Mouse (Mus musculus) heart, embryonic 15.5 days (tissue): ENCODE measurements around the gene 1700056E22Rik. TPM values are rescaled to one million over a fixed set of nuclear protein-coding genes. Genes with fewer than 3 reads are reported as not detected.

Experiments
- ATAC-seq: fragments of 200-750 bp; cut with Nextera tagmentation; replicated peaks from 2 replicates; pipeline ENCODE4 v1.8.0; 2017; ENCODE audit warnings: low read depth, moderate TSS enrichment; ENCODE audit not compliant: insufficient number of reproducible peaks, insufficient read depth, low FRiP score
- H3K27ac ChIP-seq: fragments of 300-500 bp; sonication (generic); 2 replicates; pipeline ENCODE4 v1.5.1; 2015; ENCODE audit warnings: mild to moderate bottlenecking, inconsistent platforms
- H3K27me3 ChIP-seq: fragments of 300-500 bp; sonication (generic); 2 replicates; pipeline ENCODE4 v1.6.1; 2015; ENCODE audit warnings: inconsistent platforms
- H3K36me3 ChIP-seq: fragments of 300-500 bp; sonication (generic); 2 replicates; pipeline ENCODE4 v1.6.1; 2015; ENCODE audit warnings: mild to moderate bottlenecking, inconsistent platforms
- H3K4me1 ChIP-seq: fragments of 300-500 bp; sonication (generic); replicated peaks from 2 replicates; pipeline ENCODE4 v1.6.1; 2015; ENCODE audit warnings: inconsistent platforms
- H3K4me2 ChIP-seq: fragments of 300-500 bp; sonication (generic); 2 replicates; pipeline ENCODE4 v1.6.1; 2015; ENCODE audit warnings: inconsistent platforms, mild to moderate bottlenecking, moderate library complexity
- H3K4me3 ChIP-seq: fragments of 300-500 bp; sonication (generic); 2 replicates; pipeline ENCODE4 v1.5.1; 2015; ENCODE audit warnings: mild to moderate bottlenecking, inconsistent platforms
- H3K9ac ChIP-seq: fragments of 300-500 bp; sonication (generic); 2 replicates; pipeline ENCODE4 v1.6.1; 2015; ENCODE audit warnings: mild to moderate bottlenecking, inconsistent platforms
- H3K9me3 ChIP-seq: fragments of 300-500 bp; sonication (generic); replicated peaks from 2 replicates; pipeline ENCODE4 v1.6.1; 2016; ENCODE audit warnings: inconsistent platforms
- WGBS: fragments of 180-500 bp; shearing (Covaris S2); methylation state at CpG from one replicate; pipeline ENCODE4 v1.1.7; 2015; ENCODE audit warnings: mixed read lengths; 5-methylcytosine and 5-hydroxymethylcytosine counted together
- polyA plus RNA-seq: library from polyadenylated mRNA; unstranded; fragments of >200 nt; fragmentation: Nextera tagmentation; extraction: Ambion mirVana; gene quantifications from 2 replicates; pipeline ENCODE4 v1.2.1, GENCODE M21; 2015

The 1700056E22Rik gene
- polyA plus RNA-seq, 1 experiment from 2014 or later, result 1.7 TPM

DNA sequence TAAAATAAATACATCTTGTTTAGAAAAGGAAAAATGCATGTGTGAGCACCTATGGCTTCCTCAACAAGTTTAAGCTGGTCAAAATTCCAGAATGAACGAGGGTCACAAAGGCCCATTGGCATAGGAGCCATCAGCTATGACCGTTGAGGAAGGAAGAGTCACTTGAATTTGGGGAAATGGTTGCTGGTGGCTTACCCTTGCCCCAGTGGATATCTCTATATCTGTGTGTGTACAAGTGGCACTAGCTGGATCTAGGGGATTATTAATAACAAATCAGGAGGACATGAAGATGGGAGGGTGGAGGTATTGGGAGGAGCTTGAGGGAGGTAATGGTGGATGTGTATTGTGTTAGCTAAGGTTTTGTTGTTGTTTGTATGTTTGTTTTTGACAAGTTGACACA is 42.2 kb downstream of the 1700056E22Rik start:
- Histone ChIP-seq H3K9me3 (no peaks in the 10 kb centered on the region), H3K4me3 (no peak overlapping the region), H3K27ac (no peak overlapping the region), H3K4me2 (no peak overlapping the region), H3K4me1 (no peaks in the 10 kb centered on the region), H3K9ac (no peak overlapping the region), H3K27me3 (no peaks in the 10 kb centered on the region), H3K36me3 (no peaks in the 10 kb centered on the region)
- no peak for ATAC-seq
- 87% methylated on average over 2 of the region's 2 CpGs for WGBS

DNA sequence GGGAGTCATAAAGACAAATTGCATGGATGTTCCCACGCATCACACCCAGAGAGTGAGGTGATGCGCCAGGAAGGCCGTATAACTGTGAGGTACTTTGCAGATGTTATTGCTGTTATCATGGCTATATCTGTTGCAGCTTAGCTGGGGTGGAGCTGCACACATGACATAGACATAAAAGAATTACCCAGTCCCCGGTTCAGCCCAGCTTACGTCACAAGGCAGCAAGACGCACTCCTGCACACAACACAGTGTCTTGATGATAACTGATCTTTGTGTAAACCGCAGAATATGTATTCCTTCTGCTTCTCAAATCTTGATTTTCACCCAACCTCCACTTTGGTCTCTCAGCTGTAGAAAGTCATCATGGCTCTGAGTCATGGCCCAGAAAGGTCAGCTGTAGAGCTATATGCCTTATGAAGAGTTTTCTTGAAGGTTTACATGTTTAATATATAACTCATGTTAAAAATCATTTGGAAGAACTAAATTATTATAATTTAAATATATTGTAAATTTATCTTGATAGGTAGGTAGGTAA is 46.3 kb downstream of the 1700056E22Rik start:
- Histone ChIP-seq H3K4me1 (no peaks in the 10 kb centered on the region), H3K9ac (no peak overlapping the region), H3K27ac (no peak overlapping the region), H3K9me3 (no peaks in the 10 kb centered on the region), H3K4me3 (no peak overlapping the region), H3K36me3 (no peaks in the 10 kb centered on the region), H3K4me2 (no peak overlapping the region), H3K27me3 (no peaks in the 10 kb centered on the region)
- WGBS, result 83% methylated on average over 7 of the region's 7 CpGs
- ATAC-seq, result no peak

Other genes with a start within 250 kb of the 1700056E22Rik start
- 10.5 and 14.0 TPM in 2 replicates for gene Dusp10, start 21.0 kb downstream of the 1700056E22Rik start, polyA plus RNA-seq